Mouse (Mus musculus) hindbrain, embryonic 16.5 days (tissue): ENCODE data around the gene Thoc3. TPM values are rescaled to one million over a fixed set of nuclear protein-coding genes. Genes with fewer than 3 reads are reported as not detected.

Experiments used
- ATAC-seq: fragments of 200-750 bp; cut with Nextera tagmentation; 2 replicates; pipeline ENCODE4 v1.8.0; 2017; ENCODE audit warnings: moderate TSS enrichment, moderate library complexity
- H3K27ac ChIP-seq: fragments of 300-500 bp; sonication (generic); 2 replicates; pipeline ENCODE4 v1.5.1; 2014; ENCODE audit warnings: low read depth, mild to moderate bottlenecking, control low read depth, low read length, moderate library complexity
- H3K27me3 ChIP-seq: fragments of 300-500 bp; sonication (generic); replicated peaks from 2 replicates; pipeline ENCODE4 v1.6.1; 2014; ENCODE audit warnings: low read length; ENCODE audit not compliant: control insufficient read depth, insufficient read depth
- H3K36me3 ChIP-seq: fragments of 300-500 bp; sonication (generic); 2 replicates; pipeline ENCODE4 v1.6.1; 2014; ENCODE audit warnings: mild to moderate bottlenecking, low read length, moderate library complexity, mixed read lengths; ENCODE audit not compliant: control insufficient read depth, insufficient read depth
- H3K4me1 ChIP-seq: fragments of 300-500 bp; sonication (generic); 2 replicates; pipeline ENCODE4 v1.6.1; 2014; ENCODE audit warnings: low read depth, low read length; ENCODE audit not compliant: control insufficient read depth, insufficient read depth
- H3K4me2 ChIP-seq: fragments of 300-500 bp; sonication (generic); 2 replicates; pipeline ENCODE4 v1.6.1; 2014; ENCODE audit warnings: mild to moderate bottlenecking, low read length, control low read depth, moderate library complexity
- H3K4me3 ChIP-seq: fragments of 300-500 bp; sonication (generic); 2 replicates; pipeline ENCODE4 v1.5.1; 2014; ENCODE audit warnings: mild to moderate bottlenecking, low read length, control low read depth, moderate library complexity
- H3K9ac ChIP-seq: fragments of 300-500 bp; sonication (generic); 2 replicates; pipeline ENCODE4 v1.6.1; 2014; ENCODE audit warnings: low read depth, mild to moderate bottlenecking, control low read depth, low read length, moderate library complexity
- H3K9me3 ChIP-seq: fragments of 300-500 bp; sonication (generic); 2 replicates; pipeline ENCODE4 v1.6.1; 2014; ENCODE audit warnings: mild to moderate bottlenecking, low read length, moderate library complexity; ENCODE audit not compliant: control insufficient read depth
- WGBS: fragments of 180-500 bp; shearing (Covaris S2); extraction: QIAGEN DNeasy Blood & Tissue Kit; methylation state at CpG from one replicate; pipeline ENCODE4 v1.1.7; 2014; 5-methylcytosine and 5-hydroxymethylcytosine counted together
- polyA plus RNA-seq: library from polyadenylated mRNA; unstranded; fragments of >200 nt; fragmentation: Nextera tagmentation; extraction: Ambion mirVana; gene quantifications from 2 replicates; pipeline ENCODE4 v1.2.1, GENCODE M21; 2015

Thoc3 gene
- polyA plus RNA-seq, 1 experiment from 2014 or later, result 93.8 TPM

GRCm38 (mm10) chr13:54428771-54429170 lies 39.9 kb downstream of the Thoc3 start:
- WGBS, result 78% methylated on average over 3 of the region's 3 CpGs

GRCm38 (mm10) chr13:54426781-54427655 lies 41.6 kb downstream of the Thoc3 start:
- Histone ChIP-seq H3K4me1 (peaks cover 6% of the 10 kb centered on the region), H3K9me3 (0 out of 2 replicates have a peak, but pooled peaks cover 2% of the 10 kb centered on the region), H3K4me2 (no peak overlapping the region), H3K27me3 (no peaks in the 10 kb centered on the region), H3K27ac (no peak overlapping the region), H3K4me3 (no peak overlapping the region), H3K36me3 (no peaks in the 10 kb centered on the region), H3K9ac (no peak overlapping the region)
- 75% methylated on average over 10 of the region's 10 CpGs for WGBS
- ATAC-seq, result no peak

More at GRCm38 (mm10) chr13:54428771-54429170, 39.9 kb downstream of the Thoc3 start:
- Histone ChIP-seq H3K9me3 (no peaks in the 10 kb centered on the region), H3K4me3 (no peak overlapping the region), H3K4me2 (no peak overlapping the region), H3K36me3 (no peaks in the 10 kb centered on the region), H3K27ac (no peak overlapping the region), H3K27me3 (no peaks in the 10 kb centered on the region), H3K4me1 (peaks cover 6% of the 10 kb centered on the region), H3K9ac (no peak overlapping the region)
- ATAC-seq, result no peak

- Histone ChIP-seq H3K9ac (no peak overlapping the region), H3K27me3 (no peaks in the 10 kb centered on the region; the same call in 1 of the 2 replicates), H3K36me3 (no peaks in the 10 kb centered on the region), H3K4me1 (peaks cover 6% of the 10 kb centered on the region), H3K4me2 (no peak overlapping the region), H3K4me3 (no peak overlapping the region), H3K27ac (peak overlapping the region; percentile 62), H3K9me3 (0 out of 2 replicates have a peak, but pooled peaks cover 2% of the 10 kb centered on the region)
- peak; percentile 68 for ATAC-seq
- 41% methylated on average over 2 of the region's 2 CpGs for WGBS
Observed at GRCm38 (mm10) chr13:54425269-54425668, 43.4 kb downstream of the Thoc3 start.

- no peak overlapping the region for H3K9ac ChIP-seq
- no peaks in the 10 kb centered on the region for H3K36me3 ChIP-seq
- H3K4me3 ChIP-seq, result no peak overlapping the region
- ATAC-seq, result no peak
- WGBS, result 56% methylated on average over 12 of the region's 12 CpGs
- peaks cover 13% of the 10 kb centered on the region for H3K4me1 ChIP-seq
- H3K27me3 ChIP-seq, result no peaks in the 10 kb centered on the region; the same call in 1 of the 2 replicates
- no peak overlapping the region for H3K4me2 ChIP-seq
- H3K27ac ChIP-seq, result no peak overlapping the region
- H3K9me3 ChIP-seq, result 0 out of 2 replicates have a peak, but pooled peaks cover 2% of the 10 kb centered on the region
Observed at GRCm38 (mm10) chr13:54420226-54420625, 48.4 kb downstream of the Thoc3 start.

GRCm38 (mm10) chr13:54418781-54419327 lies 49.8 kb downstream of the Thoc3 start:
- WGBS, result 33% methylated on average over 10 of the region's 10 CpGs
- H3K36me3 ChIP-seq, result no peaks in the 10 kb centered on the region
- peak overlapping the region; percentile 70 for H3K27ac ChIP-seq
- no peak overlapping the region for H3K4me2 ChIP-seq
- H3K4me3 ChIP-seq, result no peak overlapping the region
- H3K27me3 ChIP-seq, result no peaks in the 10 kb centered on the region; the same call in 1 of the 2 replicates
- 0 out of 2 replicates have a peak, but pooled peaks cover 2% of the 10 kb centered on the region for H3K9me3 ChIP-seq
- H3K4me1 ChIP-seq, result peaks cover 9% of the 10 kb centered on the region
- peak; percentile 87 for ATAC-seq
- no peak overlapping the region; the same call in 1 of the 2 replicates for H3K9ac ChIP-seq

- Histone ChIP-seq H3K27me3 (no peaks in the 10 kb centered on the region), H3K36me3 (no peaks in the 10 kb centered on the region), H3K4me1 (peaks cover 13% of the 10 kb centered on the region), H3K4me2 (no peak overlapping the region), H3K4me3 (no peak overlapping the region), H3K9ac (no peak overlapping the region), H3K9me3 (no peaks in the 10 kb centered on the region), H3K27ac (no peak overlapping the region)
- no peak for ATAC-seq
- WGBS, result 96% methylated on average over 4 of the region's 4 CpGs
Observed at GRCm38 (mm10) chr13:54415059-54415458, 53.6 kb downstream of the Thoc3 start.

- WGBS, result 81% methylated on average over 4 of the region's 4 CpGs
- 0 out of 2 replicates have a peak, but pooled peaks have one; percentile 20 for ATAC-seq
- no peak overlapping the region for H3K27ac ChIP-seq
- no peak overlapping the region for H3K4me2 ChIP-seq
- no peak overlapping the region for H3K9ac ChIP-seq
- H3K4me1 ChIP-seq, result peaks cover 4% of the 10 kb centered on the region
- H3K27me3 ChIP-seq, result no peaks in the 10 kb centered on the region
- no peak overlapping the region for H3K4me3 ChIP-seq
- H3K36me3 ChIP-seq, result no peaks in the 10 kb centered on the region
- no peaks in the 10 kb centered on the region for H3K9me3 ChIP-seq
Observed at GRCm38 (mm10) chr13:54412721-54413120, 55.9 kb downstream of the Thoc3 start.

- H3K27me3 ChIP-seq, result no peaks in the 10 kb centered on the region
- H3K4me3 ChIP-seq, result no peak overlapping the region
- 10% methylated on average over 7 of the region's 7 CpGs for WGBS
- H3K4me2 ChIP-seq, result no peak overlapping the region
- H3K9me3 ChIP-seq, result no peaks in the 10 kb centered on the region
- peak; percentile 56 for ATAC-seq
- H3K27ac ChIP-seq, result no peak overlapping the region
- peaks cover 4% of the 10 kb centered on the region for H3K4me1 ChIP-seq
- H3K9ac ChIP-seq, result no peak overlapping the region
- no peaks in the 10 kb centered on the region for H3K36me3 ChIP-seq
Observed at GRCm38 (mm10) chr13:54412236-54412635, 56.4 kb downstream of the Thoc3 start.

GRCm38 (mm10) chr13:54411656-54412055 lies 57.0 kb downstream of the Thoc3 start:
- Histone ChIP-seq H3K9me3 (no peaks in the 10 kb centered on the region), H3K4me2 (no peak overlapping the region), H3K36me3 (no peaks in the 10 kb centered on the region), H3K9ac (no peak overlapping the region), H3K27ac (no peak overlapping the region), H3K27me3 (no peaks in the 10 kb centered on the region), H3K4me3 (no peak overlapping the region), H3K4me1 (peaks cover 4% of the 10 kb centered on the region)
- WGBS, result 85% methylated on average over 3 of the region's 3 CpGs
- ATAC-seq, result no peak
